Mouse (Mus musculus) neural tube, embryonic 11.5 days (tissue): Measurements from ENCODE around the gene Rab1a. TPM values are rescaled to one million over a fixed set of nuclear protein-coding genes. Genes with fewer than 3 reads are reported as not detected.
"Not testable (repeated sequence)": the region's sequence is repeated elsewhere in the genome, so short reads cannot be mapped to it uniquely, and the experiment has no call there.

Experiments
- ATAC-seq: fragments of 200-750 bp; cut with Nextera tagmentation; 2 replicates; pipeline ENCODE4 v1.8.0; 2017; ENCODE audit warnings: moderate number of reproducible peaks, mild to moderate bottlenecking, moderate TSS enrichment, moderate library complexity; ENCODE audit not compliant: insufficient read depth, low FRiP score, low TSS enrichment
- DNase-seq: peaks from one replicate; pipeline ENCODE4 v3.0.0-alpha.2; 2015; ENCODE audit warnings: low spot score
- H3K27ac ChIP-seq: fragments of 300-500 bp; sonication (generic); 2 replicates; pipeline ENCODE4 v1.5.1; 2014; ENCODE audit warnings: low read depth, mild to moderate bottlenecking, low read length
- H3K27me3 ChIP-seq: fragments of 300-500 bp; sonication (generic); 2 replicates; pipeline ENCODE4 v1.6.1; 2014; ENCODE audit warnings: mild to moderate bottlenecking, low read length, mixed read lengths; ENCODE audit not compliant: control insufficient read depth, insufficient read depth
- H3K36me3 ChIP-seq: fragments of 300-500 bp; sonication (generic); 2 replicates; pipeline ENCODE4 v1.6.1; 2014; ENCODE audit warnings: mild to moderate bottlenecking, low read length, moderate library complexity, mixed read lengths; ENCODE audit not compliant: control insufficient read depth, insufficient read depth
- H3K4me1 ChIP-seq: fragments of 300-500 bp; sonication (generic); 2 replicates; pipeline ENCODE4 v1.6.1; 2014; ENCODE audit warnings: low read length, mixed read lengths; ENCODE audit not compliant: control insufficient read depth, insufficient read depth
- H3K4me2 ChIP-seq: fragments of 300-500 bp; sonication (generic); 2 replicates; pipeline ENCODE4 v1.6.1; 2014; ENCODE audit warnings: low read depth, mild to moderate bottlenecking, moderate library complexity
- H3K4me3 ChIP-seq: fragments of 300-500 bp; sonication (generic); 2 replicates; pipeline ENCODE4 v1.5.1; 2014; ENCODE audit warnings: low read depth, low read length
- H3K9ac ChIP-seq: fragments of 300-500 bp; sonication (generic); 2 replicates; pipeline ENCODE4 v1.6.1; 2014; ENCODE audit warnings: mild to moderate bottlenecking, low read length
- H3K9me3 ChIP-seq: fragments of 300-500 bp; sonication (generic); 2 replicates; pipeline ENCODE4 v1.6.1; 2016; ENCODE audit warnings: low read length; ENCODE audit not compliant: control insufficient read depth
- WGBS: fragments of 180-500 bp; shearing (Covaris S2); extraction: QIAGEN DNeasy Blood & Tissue Kit; methylation state at CpG from one replicate; pipeline ENCODE4 v1.1.7; 2014; 5-methylcytosine and 5-hydroxymethylcytosine counted together
- polyA plus RNA-seq: library from polyadenylated mRNA; unstranded; fragments of >200 nt; fragmentation: Nextera tagmentation; extraction: Ambion mirVana; gene quantifications from 2 replicates; pipeline ENCODE4 v1.2.1, GENCODE M21; 2014

Rab1a gene
- 252 and 253 TPM in 2 replicates for polyA plus RNA-seq

DNA sequence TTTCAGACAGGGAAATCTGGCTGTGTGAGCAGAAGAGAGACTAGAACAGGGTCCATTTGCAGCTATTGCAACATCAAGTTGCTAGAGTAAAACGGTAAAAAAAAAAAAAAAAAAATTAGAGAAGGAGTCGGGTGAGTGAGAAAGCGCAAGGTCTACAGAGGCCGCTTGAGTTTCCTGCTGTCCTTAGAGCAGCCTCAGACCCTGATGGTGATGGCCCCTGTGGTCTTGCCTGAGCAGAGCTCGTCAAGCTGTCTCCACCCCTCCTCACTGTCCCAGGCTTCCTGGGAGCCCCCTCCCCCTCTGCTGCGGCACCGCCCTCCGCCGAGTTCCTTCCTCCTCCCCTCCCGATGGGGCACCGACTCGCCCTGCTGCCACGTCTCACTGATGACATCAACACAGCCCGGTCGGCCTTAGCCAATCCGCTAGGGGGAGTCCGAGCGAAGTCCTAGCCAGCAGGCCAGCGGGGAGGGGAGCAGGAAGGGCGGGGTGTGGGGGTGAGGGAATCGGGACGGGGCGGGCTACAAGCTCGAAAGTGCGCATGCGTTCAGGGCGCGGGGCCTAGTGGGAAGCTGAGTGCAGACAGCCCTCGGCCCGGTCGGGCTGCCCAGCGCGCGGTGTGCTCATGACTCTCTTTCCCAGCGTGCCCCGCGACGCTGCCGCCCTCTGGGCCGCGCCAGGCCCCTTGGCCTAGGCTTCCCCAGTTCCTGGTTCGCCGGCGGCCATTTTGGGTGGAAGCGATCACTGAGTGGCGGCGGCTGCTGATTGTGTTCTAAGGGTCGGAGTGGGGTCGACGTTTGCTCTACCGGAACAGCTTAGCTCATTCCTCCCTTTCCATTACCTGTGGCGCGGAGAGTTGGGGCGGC, at the start of gene Rab1a:
Gene Rab1a (plus strand): TSS at position 720 of the 863 bp plus-strand sequence.
- H3K27ac ChIP-seq: peak within 1 kb of the TSS; percentile 93
- 1% methylated on average over 43 of the region's 54 CpGs for WGBS

DNA sequence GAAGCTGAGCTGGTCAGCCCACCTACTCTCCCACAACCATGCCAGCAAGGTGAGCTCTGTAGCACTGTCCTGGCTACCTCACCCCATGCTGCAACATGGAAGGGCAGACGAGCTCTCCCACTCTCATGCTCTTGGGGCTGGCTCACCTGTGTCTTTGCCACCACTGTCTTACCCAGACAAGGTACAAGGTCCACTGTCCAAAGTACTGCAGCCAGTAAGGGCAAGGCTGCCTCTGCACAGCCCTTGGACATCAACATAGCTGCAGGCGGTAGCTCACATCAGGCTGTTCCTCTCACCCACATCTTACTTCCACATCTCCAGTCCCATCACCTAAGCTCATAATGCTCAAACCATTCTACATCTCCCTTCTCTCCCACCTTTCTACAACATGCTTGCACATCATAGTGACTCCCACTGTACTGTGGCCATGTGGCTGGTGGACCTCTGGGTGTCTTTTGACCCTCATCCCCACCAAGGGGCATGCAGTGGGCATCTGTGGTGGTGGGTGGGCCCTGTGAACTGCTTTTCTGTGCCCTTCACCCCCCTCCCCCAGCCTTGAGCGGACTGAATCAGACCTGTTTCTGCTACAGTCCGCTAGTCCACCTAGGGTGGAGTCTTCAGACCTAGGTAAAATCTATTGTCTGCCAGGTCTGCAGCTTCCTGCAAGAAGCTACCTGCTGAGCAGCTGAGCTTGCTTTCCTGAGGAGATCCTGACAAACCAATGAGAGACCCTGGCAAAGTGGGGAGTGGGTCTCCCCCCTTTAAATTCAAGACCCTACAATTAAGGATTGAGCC, 48.9 kb upstream of the Rab1a start:
- Histone ChIP-seq H3K4me3 (no peak overlapping the region), H3K9me3 (no peaks in the 10 kb centered on the region), H3K9ac (no peak overlapping the region), H3K27ac (no peak overlapping the region), H3K36me3 (no peaks in the 10 kb centered on the region), H3K27me3 (no peaks in the 10 kb centered on the region), H3K4me1 (no peaks in the 10 kb centered on the region), H3K4me2 (no peak overlapping the region)
- 85% methylated on average over 4 of the region's 4 CpGs for WGBS
- ATAC-seq: no peak
- no peak for DNase-seq

More for the DNA sequence above, at the start of gene Rab1a:
- peak within 1 kb of the TSS; percentile 71 for H3K4me2 ChIP-seq
- H3K36me3 ChIP-seq: no peaks in the 10 kb centered on the region
- H3K4me3 ChIP-seq: peak within 1 kb of the TSS; percentile 98
- peak; percentile 100 for DNase-seq
- peak; percentile 99 for ATAC-seq
- H3K4me1 ChIP-seq: peaks cover 14% of the 10 kb centered on the region
- peak within 1 kb of the TSS; percentile 93 for H3K9ac ChIP-seq
- H3K9me3 ChIP-seq: no peaks in the 10 kb centered on the region
- H3K27me3 ChIP-seq: no peaks in the 10 kb centered on the region

DNA sequence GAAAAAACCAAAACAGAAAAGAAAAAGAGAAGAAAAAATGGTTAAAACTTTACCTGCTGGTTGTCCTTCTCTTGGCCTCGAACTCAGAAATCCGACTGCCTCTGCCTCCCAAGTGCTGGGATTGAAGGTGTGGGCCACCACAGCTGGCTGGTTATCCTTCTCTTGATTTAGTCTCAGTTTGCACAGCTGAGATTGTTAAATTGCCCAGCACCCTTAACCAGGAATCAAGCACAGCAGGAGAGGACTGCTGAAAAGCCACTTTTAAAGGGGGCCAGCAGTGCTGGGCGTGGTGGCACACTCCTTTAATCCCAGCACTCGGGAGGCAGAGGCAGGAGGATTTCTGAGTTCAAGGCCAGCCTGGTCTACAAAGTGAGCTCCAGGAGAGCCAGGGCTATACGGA, 47.7 kb upstream of the Rab1a start:
- not testable (repeated sequence) for H3K27ac ChIP-seq, H3K4me1 ChIP-seq, H3K4me3 ChIP-seq, H3K36me3 ChIP-seq, H3K4me2 ChIP-seq, ATAC-seq, H3K9me3 ChIP-seq, H3K27me3 ChIP-seq, H3K9ac ChIP-seq, DNase-seq
- WGBS: 86% methylated on average over 5 of the region's 5 CpGs

DNA sequence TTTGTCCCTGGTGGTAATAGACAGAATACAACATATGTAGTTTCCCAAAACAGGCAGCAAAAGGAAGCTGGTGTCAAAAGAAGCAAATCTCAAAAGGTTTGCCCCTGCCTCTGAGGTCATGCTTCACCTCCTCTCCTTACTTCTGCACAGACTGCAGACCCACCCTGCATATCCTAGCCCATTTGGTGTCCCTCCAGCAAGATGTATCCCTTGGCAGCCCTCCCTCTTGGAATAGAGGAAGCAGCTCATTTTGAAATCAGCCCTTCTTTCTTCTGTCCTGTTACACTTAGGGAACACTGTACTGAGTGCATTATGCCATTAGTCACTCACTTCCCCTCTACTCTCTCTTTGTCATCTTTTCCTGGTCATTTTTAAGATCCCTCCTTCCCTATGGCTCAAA, 42.4 kb upstream of the Rab1a start:
- no peaks in the 10 kb centered on the region for H3K9me3 ChIP-seq
- H3K27me3 ChIP-seq: no peaks in the 10 kb centered on the region
- H3K4me1 ChIP-seq: no peaks in the 10 kb centered on the region
- DNase-seq (no peak), ATAC-seq (no peak)
- H3K4me2 ChIP-seq: no peak overlapping the region
- H3K27ac ChIP-seq: no peak overlapping the region
- no peak overlapping the region for H3K9ac ChIP-seq
- H3K4me3 ChIP-seq: no peak overlapping the region
- H3K36me3 ChIP-seq: no peaks in the 10 kb centered on the region

DNA sequence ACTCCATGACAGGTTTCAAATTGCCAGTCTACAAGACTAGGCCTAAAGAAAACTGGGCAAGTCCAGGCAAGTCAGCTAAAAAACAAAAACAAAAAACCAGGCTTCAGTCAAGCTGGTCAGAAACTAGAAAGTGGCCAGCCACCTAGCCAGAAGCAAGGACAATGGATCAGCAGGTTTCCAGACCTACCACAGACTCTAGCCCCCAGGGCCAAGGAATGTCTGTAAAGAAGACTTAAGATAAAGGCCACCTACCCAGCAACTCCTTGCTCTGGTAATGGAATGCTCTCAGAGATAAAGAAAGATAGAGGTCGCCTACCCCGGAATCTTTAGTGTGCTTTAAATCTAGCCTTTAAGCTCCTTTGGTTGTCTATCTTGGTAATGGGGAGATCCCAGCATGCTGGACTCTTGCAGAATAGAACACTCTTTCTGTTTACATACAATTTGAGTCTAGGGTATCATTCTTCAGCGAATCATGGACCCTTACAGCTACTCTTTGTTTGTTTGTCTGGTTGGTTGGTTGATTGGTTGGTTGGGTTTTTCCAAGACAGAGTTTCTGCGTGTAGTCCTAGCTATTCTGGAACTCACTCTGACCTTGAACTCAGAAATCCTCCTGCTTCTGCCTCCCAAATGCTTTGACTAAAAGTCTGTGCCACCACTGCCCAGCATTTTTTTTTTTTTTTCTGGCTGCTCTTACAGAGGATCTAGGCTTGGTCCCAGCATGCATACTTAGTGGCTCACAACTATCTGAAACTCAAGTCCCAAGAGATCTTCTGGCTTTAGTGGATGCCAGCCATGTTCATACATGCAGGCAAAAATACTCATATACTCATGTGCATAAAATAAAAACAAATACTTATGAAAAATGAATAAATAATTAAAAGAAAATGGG, 36.0 kb upstream of the Rab1a start:
- no peak overlapping the region for H3K4me2 ChIP-seq
- WGBS: 73% methylated on average over 4 of the region's 4 CpGs
- no peak for ATAC-seq
- no peak overlapping the region for H3K4me3 ChIP-seq
- no peaks in the 10 kb centered on the region for H3K9me3 ChIP-seq
- no peaks in the 10 kb centered on the region for H3K36me3 ChIP-seq
- DNase-seq: no peak
- H3K27me3 ChIP-seq: no peaks in the 10 kb centered on the region
- H3K27ac ChIP-seq: no peak overlapping the region
- no peak overlapping the region for H3K9ac ChIP-seq
- H3K4me1 ChIP-seq: no peaks in the 10 kb centered on the region

DNA sequence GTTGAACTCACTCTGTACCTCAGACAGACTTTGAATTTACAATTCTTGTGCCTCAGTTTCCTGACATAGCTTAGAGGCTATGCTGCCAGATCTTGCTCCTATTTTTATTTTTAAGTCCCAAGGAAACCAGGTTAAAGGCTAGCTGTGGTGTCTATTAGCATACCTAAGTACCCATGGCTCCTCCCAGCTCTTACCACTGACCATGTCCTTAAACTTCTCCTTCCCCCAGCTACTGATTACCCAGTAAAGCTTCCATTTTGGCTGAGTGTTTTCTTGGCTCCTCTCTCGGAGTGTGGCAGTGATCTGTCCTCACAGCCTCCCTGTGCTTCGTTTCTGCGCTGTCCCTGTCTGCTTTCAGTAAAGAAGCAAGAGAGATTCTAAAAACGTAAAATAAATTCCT, 35.2 kb upstream of the Rab1a start:
- DNase-seq (no peak), ATAC-seq (no peak)
- H3K9ac ChIP-seq: no peak overlapping the region
- no peak overlapping the region for H3K4me3 ChIP-seq
- no peaks in the 10 kb centered on the region for H3K27me3 ChIP-seq
- 92% methylated on average over 4 of the region's 4 CpGs for WGBS
- H3K36me3 ChIP-seq: no peaks in the 10 kb centered on the region
- H3K4me1 ChIP-seq: no peaks in the 10 kb centered on the region
- H3K9me3 ChIP-seq: no peaks in the 10 kb centered on the region
- no peak overlapping the region for H3K27ac ChIP-seq
- H3K4me2 ChIP-seq: no peak overlapping the region

DNA sequence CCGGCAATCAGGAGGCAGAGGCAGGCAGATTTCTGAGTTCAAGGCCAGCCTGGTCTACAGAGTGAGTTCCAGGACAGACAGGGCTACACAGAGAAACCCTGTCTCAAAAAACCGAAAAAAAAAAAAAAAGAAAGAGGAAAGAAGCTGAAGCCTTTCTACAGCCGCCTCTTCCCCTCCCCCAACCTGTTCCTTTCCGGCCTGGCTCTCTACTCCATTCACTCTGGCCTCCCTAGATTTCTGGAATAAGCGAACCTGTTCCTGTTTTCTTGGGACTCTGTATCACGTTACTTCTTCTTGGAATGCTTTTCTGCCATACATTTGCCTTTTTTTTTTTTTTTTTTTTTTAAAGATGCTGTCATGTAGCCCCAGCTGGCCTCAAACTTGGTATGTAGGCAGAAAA, 34.8 kb upstream of the Rab1a start:
- WGBS: 82% methylated on average over 6 of the region's 6 CpGs
- H3K27ac ChIP-seq, H3K36me3 ChIP-seq, H3K4me1 ChIP-seq, DNase-seq, H3K4me3 ChIP-seq, ATAC-seq, H3K9ac ChIP-seq, H3K27me3 ChIP-seq, H3K4me2 ChIP-seq, H3K9me3 ChIP-seq: not testable (repeated sequence)

DNA sequence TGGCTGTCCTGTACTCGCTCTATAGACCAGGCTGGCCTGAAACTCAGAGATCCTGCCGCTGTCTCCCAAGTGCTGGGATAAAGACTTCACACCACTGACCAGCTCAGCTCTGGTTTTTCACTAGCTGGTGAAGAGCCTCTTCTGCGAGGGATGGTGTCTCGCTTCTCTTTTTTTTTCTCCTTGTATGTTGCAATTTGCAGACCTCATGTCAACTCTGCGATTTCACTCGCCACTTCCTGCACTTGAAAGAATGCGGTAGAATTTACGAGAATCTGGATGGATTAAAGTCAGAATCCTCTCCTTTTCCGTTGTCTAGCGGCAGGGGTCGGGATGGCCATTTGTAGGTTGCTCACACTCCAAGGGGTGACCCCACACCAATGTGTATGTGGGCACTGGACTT, 32.3 kb upstream of the Rab1a start:
- H3K4me1 ChIP-seq: no peaks in the 10 kb centered on the region
- WGBS: 91% methylated on average over 11 of the region's 11 CpGs
- no peaks in the 10 kb centered on the region for H3K36me3 ChIP-seq
- no peak for ATAC-seq
- H3K4me3 ChIP-seq: no peak overlapping the region
- H3K9ac ChIP-seq: no peak overlapping the region
- no peaks in the 10 kb centered on the region for H3K27me3 ChIP-seq
- H3K27ac ChIP-seq: no peak overlapping the region
- no peaks in the 10 kb centered on the region for H3K9me3 ChIP-seq
- no peak for DNase-seq
- no peak overlapping the region for H3K4me2 ChIP-seq
